Mouse (Mus musculus): ENCODE results near the gene Noct. TPM values are rescaled to one million over a fixed set of nuclear protein-coding genes. Genes with fewer than 3 reads are reported as not detected.

Noct gene
- polyA plus RNA-seq, 1 experiment from 2014 or later: 13.7 TPM

DNA sequence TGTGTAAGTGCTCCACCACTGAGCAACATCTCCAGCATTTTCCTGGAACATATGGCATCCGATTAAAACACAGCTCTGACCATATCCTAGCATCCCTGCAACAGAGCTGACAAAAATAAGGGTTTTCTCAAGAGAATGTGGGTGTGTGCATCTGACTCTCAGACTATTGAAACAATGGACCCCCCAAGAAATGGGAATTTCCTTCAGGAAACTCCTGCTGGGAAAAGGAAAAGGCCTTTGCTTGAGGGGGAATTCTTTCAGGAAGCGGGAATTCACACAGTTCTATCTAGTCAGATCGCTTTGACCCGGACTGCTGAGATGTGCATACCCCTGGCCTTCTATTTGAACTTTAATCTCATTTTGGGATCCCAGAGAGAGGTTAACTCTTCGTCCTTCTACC lies 691 bp upstream of the Noct start:
- H3K9ac ChIP-seq (ENCODE audit: low read depth, low read length): peak overlapping the region; percentile 98
- H3K27ac ChIP-seq (ENCODE audit: low read length): peak overlapping the region; percentile 95; the same call in 1 of the 2 replicates
- H3K9me3 ChIP-seq (replicated peaks; ENCODE audit: control insufficient read depth, low read length): no peaks in the 10 kb centered on the region
- WGBS (ENCODE audit: insufficient replicate concordance): 41% methylated on average over 5 of the region's 5 CpGs
- peaks cover 31% of the 10 kb centered on the region for H3K4me1 ChIP-seq (ENCODE audit: control insufficient read depth, low read depth, low read length)
- H3K4me2 ChIP-seq (ENCODE audit: low read depth, low read length): peak overlapping the region; percentile 99
- no peaks in the 10 kb centered on the region; the same call in 1 of the 2 replicates for H3K36me3 ChIP-seq (ENCODE audit: control insufficient read depth, insufficient read depth)
- H3K4me3 ChIP-seq (ENCODE audit: low read depth, low read length): peak overlapping the region; percentile 98
- peaks cover 4% of the 10 kb centered on the region for H3K27me3 ChIP-seq (ENCODE audit: control insufficient read depth, insufficient read depth, low read depth, low read length)
- no peak for ATAC-seq (ENCODE audit: low read depth)

DNA sequence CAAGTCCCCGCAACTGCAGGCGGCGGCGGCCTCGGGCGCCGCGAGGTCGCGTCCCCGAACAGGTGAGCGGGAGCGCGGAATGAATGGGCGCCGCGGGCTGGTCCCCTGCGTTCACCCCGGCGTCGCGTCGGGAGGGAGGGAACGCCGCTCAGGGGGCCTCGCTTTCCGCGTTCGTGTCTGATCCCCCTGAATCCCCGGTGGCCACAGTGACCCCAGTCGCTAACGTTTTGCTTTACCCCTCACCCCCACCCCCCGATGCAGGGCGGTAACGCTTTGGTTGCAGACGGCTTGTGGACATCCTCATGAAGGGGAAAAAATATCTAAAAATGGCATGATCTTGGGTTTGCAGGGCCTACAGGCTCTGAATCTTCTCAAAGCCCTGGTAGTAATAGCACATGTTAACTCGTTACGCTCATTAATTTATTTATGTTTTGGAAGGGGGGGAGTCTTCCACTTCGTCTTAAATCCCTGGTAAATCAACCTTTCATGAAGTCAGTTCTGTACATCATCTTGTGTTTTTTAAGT lies 1.0 kb downstream of the Noct start:
- Histone ChIP-seq H3K27me3 (ENCODE audit: control insufficient read depth, insufficient read depth, low read depth, low read length) (no peaks in the 10 kb centered on the region), H3K36me3 (ENCODE audit: control insufficient read depth, insufficient read depth) (no peaks in the 10 kb centered on the region; the same call in 1 of the 2 replicates), H3K27ac (ENCODE audit: low read length) (peak overlapping the region; percentile 95), H3K4me1 (ENCODE audit: control insufficient read depth, low read depth, low read length) (peaks cover 47% of the 10 kb centered on the region), H3K9me3 (replicated peaks; ENCODE audit: control insufficient read depth, low read length) (no peaks in the 10 kb centered on the region), H3K4me3 (ENCODE audit: low read depth, low read length) (peak overlapping the region; percentile 98), H3K4me2 (ENCODE audit: low read depth, low read length) (peak overlapping the region; percentile 99), H3K9ac (ENCODE audit: low read depth, low read length) (peak overlapping the region; percentile 98)
- peak; percentile 3 for ATAC-seq (ENCODE audit: low read depth)
- under 1% methylated on average over 38 of the region's 39 CpGs for WGBS (ENCODE audit: insufficient replicate concordance)

DNA sequence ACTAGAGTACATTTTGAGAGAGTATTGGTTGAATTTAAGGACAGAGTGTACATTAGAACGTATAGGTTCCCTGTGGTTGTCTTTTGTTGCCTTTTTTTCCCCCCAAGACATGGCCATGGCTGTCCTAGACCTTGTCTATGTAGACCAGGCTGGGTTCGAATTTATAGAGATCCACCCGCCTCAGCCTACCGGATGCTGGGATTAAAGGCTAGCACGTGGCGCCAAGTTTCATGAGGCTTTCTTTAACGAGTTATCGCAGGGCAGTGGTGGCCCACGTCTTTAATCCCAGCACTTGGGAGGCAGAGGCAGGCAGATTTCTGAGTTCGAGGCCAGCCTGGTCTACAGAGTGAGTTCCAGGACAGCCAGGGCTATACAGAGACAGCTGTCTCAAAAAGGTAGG lies 1.7 kb downstream of the Noct start:
- peak overlapping the region; percentile 98 for H3K9ac ChIP-seq (ENCODE audit: low read depth, low read length)
- H3K27ac ChIP-seq (ENCODE audit: low read length): peak overlapping the region; percentile 99; the same call in 1 of the 2 replicates
- no peaks in the 10 kb centered on the region for H3K9me3 ChIP-seq (replicated peaks; ENCODE audit: control insufficient read depth, low read length)
- no peaks in the 10 kb centered on the region for H3K27me3 ChIP-seq (ENCODE audit: control insufficient read depth, insufficient read depth, low read depth, low read length)
- H3K36me3 ChIP-seq (ENCODE audit: control insufficient read depth, insufficient read depth): no peaks in the 10 kb centered on the region; the same call in 1 of the 2 replicates
- peaks cover 54% of the 10 kb centered on the region for H3K4me1 ChIP-seq (ENCODE audit: control insufficient read depth, low read depth, low read length)
- H3K4me3 ChIP-seq (ENCODE audit: low read depth, low read length): peak overlapping the region; percentile 98
- 58% methylated on average over 10 of the region's 10 CpGs for WGBS (ENCODE audit: insufficient replicate concordance)
- peak overlapping the region; percentile 99 for H3K4me2 ChIP-seq (ENCODE audit: low read depth, low read length)
- ATAC-seq (ENCODE audit: low read depth): no peak

DNA sequence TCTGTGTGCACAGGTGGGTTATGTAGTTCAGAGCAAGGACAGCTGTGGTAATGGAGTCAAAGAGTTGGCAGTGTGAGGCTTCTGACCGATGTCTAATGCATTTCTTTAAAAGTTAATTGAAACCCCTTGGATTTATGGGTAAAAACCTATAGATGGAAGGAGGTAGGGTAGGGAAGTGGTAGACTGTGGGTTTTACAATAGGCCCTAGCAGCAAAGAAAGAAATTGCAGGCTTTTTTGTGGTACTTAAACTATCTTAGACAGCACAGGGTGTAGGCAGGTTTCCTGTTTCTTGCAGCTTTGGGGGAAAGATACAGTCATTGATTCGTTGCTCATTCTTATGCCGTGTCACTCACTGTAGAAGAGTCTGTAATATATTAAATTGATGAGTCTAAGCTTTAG lies 2.4 kb downstream of the Noct start:
- 21% methylated on average over 3 of the region's 3 CpGs for WGBS (ENCODE audit: insufficient replicate concordance)
- H3K4me3 ChIP-seq (ENCODE audit: low read depth, low read length): peak overlapping the region; percentile 98
- ATAC-seq (ENCODE audit: low read depth): no peak
- no peaks in the 10 kb centered on the region for H3K9me3 ChIP-seq (replicated peaks; ENCODE audit: control insufficient read depth, low read length)
- H3K36me3 ChIP-seq (ENCODE audit: control insufficient read depth, insufficient read depth): no peaks in the 10 kb centered on the region; the same call in 1 of the 2 replicates
- peak overlapping the region; percentile 99 for H3K27ac ChIP-seq (ENCODE audit: low read length)
- peak overlapping the region; percentile 99 for H3K4me2 ChIP-seq (ENCODE audit: low read depth, low read length)
- H3K9ac ChIP-seq (ENCODE audit: low read depth, low read length): peak overlapping the region; percentile 98
- peaks cover 60% of the 10 kb centered on the region for H3K4me1 ChIP-seq (ENCODE audit: control insufficient read depth, low read depth, low read length)
- H3K27me3 ChIP-seq (ENCODE audit: control insufficient read depth, insufficient read depth, low read depth, low read length): no peaks in the 10 kb centered on the region

DNA sequence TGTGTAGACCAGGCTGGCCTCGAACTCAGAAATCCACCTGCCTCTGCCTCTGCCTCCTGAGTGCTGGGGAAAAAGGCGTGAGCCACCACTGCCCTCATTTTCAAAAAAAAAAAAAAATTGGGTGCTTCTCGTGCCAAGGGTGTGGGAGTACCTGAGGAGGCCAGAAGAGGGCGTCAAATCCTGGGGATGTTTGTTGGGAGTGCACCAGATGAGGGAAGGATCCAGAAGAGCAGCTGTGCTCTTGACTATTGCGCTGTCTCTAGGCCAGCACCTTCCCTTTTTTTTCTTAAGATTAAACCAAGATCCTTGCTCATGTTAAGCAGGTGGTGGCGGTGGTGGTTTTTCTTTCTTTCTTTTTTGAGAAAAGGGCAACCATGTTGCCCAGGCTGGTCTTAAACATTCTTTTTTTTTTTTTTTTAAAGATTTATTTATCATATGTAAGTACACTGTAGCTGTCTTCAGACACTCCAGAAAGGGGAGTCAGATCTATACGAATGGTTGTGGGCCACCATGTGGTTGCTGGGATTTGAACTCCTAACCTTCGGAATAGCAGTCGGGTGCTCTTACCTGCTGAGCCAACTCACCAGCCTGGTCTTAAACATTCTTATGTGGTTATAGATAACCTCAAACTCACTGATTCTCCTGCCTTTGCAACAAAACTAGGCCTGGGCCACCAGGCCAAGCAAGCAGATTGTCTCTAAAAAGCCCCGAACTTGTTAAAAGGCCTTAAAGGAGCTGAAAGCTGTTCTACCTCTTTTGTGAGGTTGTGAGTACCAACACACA lies 4.0 kb downstream of the Noct start:
- Histone ChIP-seq H3K27ac (ENCODE audit: low read length) (peak overlapping the region; percentile 99), H3K27me3 (ENCODE audit: control insufficient read depth, insufficient read depth, low read depth, low read length) (no peaks in the 10 kb centered on the region), H3K9me3 (replicated peaks; ENCODE audit: control insufficient read depth, low read length) (no peaks in the 10 kb centered on the region), H3K4me1 (ENCODE audit: control insufficient read depth, low read depth, low read length) (peaks cover 73% of the 10 kb centered on the region), H3K4me3 (ENCODE audit: low read depth, low read length) (peak overlapping the region; percentile 27), H3K4me2 (ENCODE audit: low read depth, low read length) (peak overlapping the region; percentile 99), H3K9ac (ENCODE audit: low read depth, low read length) (peak overlapping the region; percentile 47), H3K36me3 (ENCODE audit: control insufficient read depth, insufficient read depth) (peaks cover 2% of the 10 kb centered on the region; the same call in 1 of the 2 replicates)
- 47% methylated on average over 10 of the region's 10 CpGs for WGBS (ENCODE audit: insufficient replicate concordance)
- no peak for ATAC-seq (ENCODE audit: low read depth)

DNA sequence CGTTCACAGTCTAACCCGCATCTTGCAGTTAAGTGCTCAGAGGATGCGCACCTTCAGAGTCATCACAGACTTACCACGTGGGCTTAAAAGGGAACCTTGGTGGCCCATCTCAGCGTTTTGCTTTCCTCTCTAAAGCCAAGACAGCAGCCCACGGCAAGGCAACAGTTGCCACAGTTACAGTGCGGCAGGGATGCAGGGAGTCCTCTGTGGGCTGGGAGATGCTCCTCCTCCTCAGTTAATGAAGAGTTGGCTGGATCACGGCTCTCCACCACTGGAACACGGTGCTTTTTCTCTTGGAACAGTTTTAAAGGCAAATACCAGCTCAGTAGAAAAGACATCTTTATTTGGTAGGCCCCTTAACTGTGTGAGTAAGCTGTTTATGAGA lies 4.6 kb downstream of the Noct start:
- H3K9ac ChIP-seq (ENCODE audit: low read depth, low read length): peak overlapping the region; percentile 47
- H3K36me3 ChIP-seq (ENCODE audit: control insufficient read depth, insufficient read depth): peaks cover 2% of the 10 kb centered on the region; the same call in 1 of the 2 replicates
- no peaks in the 10 kb centered on the region for H3K27me3 ChIP-seq (ENCODE audit: control insufficient read depth, insufficient read depth, low read depth, low read length)
- H3K9me3 ChIP-seq (replicated peaks; ENCODE audit: control insufficient read depth, low read length): no peaks in the 10 kb centered on the region
- H3K4me3 ChIP-seq (ENCODE audit: low read depth, low read length): peak overlapping the region; percentile 27
- no peak for ATAC-seq (ENCODE audit: low read depth)
- H3K4me2 ChIP-seq (ENCODE audit: low read depth, low read length): peak overlapping the region; percentile 99
- peak overlapping the region; percentile 99 for H3K27ac ChIP-seq (ENCODE audit: low read length)
- 77% methylated on average over 9 of the region's 9 CpGs for WGBS (ENCODE audit: insufficient replicate concordance)
- H3K4me1 ChIP-seq (ENCODE audit: control insufficient read depth, low read depth, low read length): peaks cover 73% of the 10 kb centered on the region

DNA sequence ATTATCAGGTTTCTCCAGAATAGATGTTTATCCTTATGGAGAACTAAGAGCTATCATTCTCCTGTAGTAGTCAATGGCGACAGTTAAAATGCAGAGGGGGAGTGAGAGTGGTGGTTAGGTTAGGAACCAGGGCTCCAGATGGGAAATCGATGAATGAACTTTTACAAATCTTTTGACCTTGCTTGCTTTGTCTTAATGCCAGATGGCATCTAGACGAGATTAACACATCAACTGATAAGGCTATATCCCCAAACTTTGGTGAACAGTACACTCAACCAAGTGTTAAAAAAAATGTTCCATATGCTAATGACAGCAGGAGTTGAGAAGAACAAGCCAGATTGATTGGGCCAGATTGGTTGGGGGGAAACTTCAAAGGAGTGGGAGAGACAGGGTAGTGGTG lies 5.0 kb downstream of the Noct start:
- 57% methylated on average over 3 of the region's 3 CpGs for WGBS (ENCODE audit: insufficient replicate concordance)
- no peak overlapping the region; the same call in 1 of the 2 replicates for H3K4me3 ChIP-seq (ENCODE audit: low read depth, low read length)
- H3K4me1 ChIP-seq (ENCODE audit: control insufficient read depth, low read depth, low read length): peaks cover 74% of the 10 kb centered on the region
- H3K9ac ChIP-seq (ENCODE audit: low read depth, low read length): peak overlapping the region; percentile 47
- no peaks in the 10 kb centered on the region for H3K9me3 ChIP-seq (replicated peaks; ENCODE audit: control insufficient read depth, low read length)
- peak overlapping the region; percentile 99 for H3K4me2 ChIP-seq (ENCODE audit: low read depth, low read length)
- peak overlapping the region; percentile 99 for H3K27ac ChIP-seq (ENCODE audit: low read length)
- no peaks in the 10 kb centered on the region for H3K27me3 ChIP-seq (ENCODE audit: control insufficient read depth, insufficient read depth, low read depth, low read length)
- no peak for ATAC-seq (ENCODE audit: low read depth)
- peaks cover 2% of the 10 kb centered on the region; the same call in 1 of the 2 replicates for H3K36me3 ChIP-seq (ENCODE audit: control insufficient read depth, insufficient read depth)

DNA sequence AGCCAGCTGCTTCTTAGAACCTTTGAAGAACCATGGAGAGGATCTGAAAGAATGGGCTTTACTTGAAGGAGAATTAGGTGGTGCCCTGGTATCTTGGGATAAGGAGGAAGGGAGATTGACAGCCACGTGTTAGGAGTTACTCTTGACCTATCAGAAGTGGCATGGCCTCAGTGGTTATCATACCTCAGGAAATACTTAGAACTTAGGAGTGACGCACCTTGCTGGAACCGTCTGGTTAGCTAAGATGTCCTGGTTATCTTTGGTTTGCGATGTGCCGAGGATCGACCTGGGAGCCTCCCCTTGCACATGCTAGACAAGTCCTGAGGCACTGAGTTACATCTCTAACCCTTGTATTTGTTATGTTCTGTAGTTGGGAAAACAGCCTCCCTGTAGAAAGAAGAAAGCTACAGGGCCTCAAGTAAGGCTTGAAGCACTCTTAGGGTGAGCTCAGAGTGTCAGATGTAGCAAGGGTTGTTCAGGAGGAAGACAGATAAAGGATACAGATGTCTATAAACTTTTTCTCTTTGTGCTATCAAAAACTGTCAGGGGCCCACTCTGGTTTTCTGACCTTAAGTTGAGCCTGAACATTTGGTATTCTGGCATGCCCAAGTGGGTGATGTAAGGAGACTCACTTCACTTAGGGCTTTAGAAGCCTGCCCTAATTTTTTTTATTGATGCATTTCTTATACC lies 6.0 kb downstream of the Noct start:
- Histone ChIP-seq H3K4me2 (ENCODE audit: low read depth, low read length) (peak overlapping the region; percentile 99), H3K36me3 (ENCODE audit: control insufficient read depth, insufficient read depth) (peaks cover 2% of the 10 kb centered on the region; the same call in 1 of the 2 replicates), H3K4me1 (ENCODE audit: control insufficient read depth, low read depth, low read length) (peaks cover 83% of the 10 kb centered on the region), H3K4me3 (ENCODE audit: low read depth, low read length) (peak overlapping the region; percentile 35), H3K27ac (ENCODE audit: low read length) (peak overlapping the region; percentile 99), H3K9me3 (replicated peaks; ENCODE audit: control insufficient read depth, low read length) (no peaks in the 10 kb centered on the region), H3K9ac (ENCODE audit: low read depth, low read length) (peak overlapping the region; percentile 64), H3K27me3 (ENCODE audit: control insufficient read depth, insufficient read depth, low read depth, low read length) (no peaks in the 10 kb centered on the region)
- ATAC-seq (ENCODE audit: low read depth): peak; percentile 87
- 31% methylated on average over 6 of the region's 6 CpGs for whole genome bisulfite sequencing (ENCODE audit: insufficient replicate concordance)

Data from liver, embryonic 16.5 days (tissue).